Mouse (Mus musculus): ENCODE measurements around the gene Ccdc148. TPM values are rescaled to one million over a fixed set of nuclear protein-coding genes. Genes with fewer than 3 reads are reported as not detected.

The Ccdc148 gene
- polyA plus RNA-seq, 1 experiment from 2014 or later, result 1.4 TPM

DNA sequence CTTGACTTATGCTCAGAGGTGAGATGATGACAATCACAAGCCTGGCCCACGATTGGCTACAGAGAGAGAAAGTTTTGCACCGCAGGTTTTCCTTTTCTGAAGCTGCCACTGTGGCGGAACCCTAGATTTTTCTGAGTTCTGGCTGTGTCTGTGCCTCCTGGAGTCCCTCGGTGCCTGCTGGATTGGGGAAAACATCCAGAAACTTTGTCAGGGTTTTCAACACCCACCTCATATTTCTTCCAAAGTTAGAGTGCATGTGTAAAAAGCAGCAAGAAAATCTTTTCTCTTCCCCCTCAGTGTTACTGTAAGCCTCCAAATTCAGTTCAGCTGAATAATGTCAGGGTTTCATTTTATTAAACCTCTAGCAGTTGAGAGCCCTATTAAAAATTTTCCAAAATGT lies 219.1 kb downstream of the Ccdc148 start:
- no peak for DNase-seq (ENCODE audit: low spot score)
- Histone ChIP-seq H3K36me3 (no peaks in the 10 kb centered on the region), H3K9me3 (replicated peaks) (no peaks in the 10 kb centered on the region), H3K27me3 (ENCODE audit: low read depth, poor library complexity, severe bottlenecking) (no peaks in the 10 kb centered on the region), H3K27ac (replicated peaks) (no peak overlapping the region), H3K4me3 (no peak overlapping the region), H3K4me1 (no peaks in the 10 kb centered on the region)
- 90% methylated on average over 4 of the region's 4 CpGs for WGBS

DNA sequence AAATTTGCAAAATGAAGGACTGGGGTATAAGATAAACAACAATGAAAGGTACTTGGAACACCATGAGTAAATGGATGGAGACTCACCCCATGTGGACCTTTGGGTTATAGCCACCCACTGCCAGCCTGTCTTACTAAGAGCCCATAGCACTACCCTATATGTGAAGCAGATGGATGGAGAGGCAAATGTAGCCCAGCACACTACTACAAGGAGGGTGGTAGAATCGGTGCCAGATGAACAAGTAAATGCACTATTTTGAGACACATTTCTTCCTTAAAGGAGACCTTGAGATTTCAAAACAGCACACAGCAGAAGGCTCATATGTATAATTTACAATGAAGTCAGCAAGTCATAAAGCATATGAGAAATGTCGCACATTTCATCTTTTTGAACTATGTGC lies 234.9 kb downstream of the Ccdc148 start:
- H3K27ac ChIP-seq (replicated peaks), result no peak overlapping the region
- WGBS, result 93% methylated on average over 2 of the region's 2 CpGs
- no peak for DNase-seq (ENCODE audit: low spot score)
- H3K27me3 ChIP-seq (ENCODE audit: low read depth, poor library complexity, severe bottlenecking), result no peaks in the 10 kb centered on the region
- no peak overlapping the region for H3K4me3 ChIP-seq
- no peaks in the 10 kb centered on the region for H3K9me3 ChIP-seq (replicated peaks)
- H3K4me1 ChIP-seq, result no peaks in the 10 kb centered on the region
- no peaks in the 10 kb centered on the region for H3K36me3 ChIP-seq

DNA sequence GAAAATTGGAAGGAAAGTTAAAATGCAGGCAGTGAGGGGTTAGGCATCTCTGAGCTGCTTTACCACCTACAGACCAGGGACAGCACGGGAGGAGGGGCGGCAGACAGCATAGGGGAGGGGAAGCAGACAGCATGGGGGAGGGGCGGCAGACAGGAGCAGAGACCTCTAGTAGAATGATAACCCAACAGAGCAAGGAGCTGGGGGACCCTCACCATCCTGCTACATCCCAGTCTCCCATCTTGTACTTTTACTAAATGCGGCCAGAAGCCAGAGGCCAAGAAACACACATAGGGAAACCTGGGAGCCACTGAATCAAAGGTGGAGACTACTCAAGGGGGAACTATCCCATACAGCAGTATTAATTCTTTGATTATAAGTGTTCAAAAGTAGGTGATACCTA lies 242.1 kb downstream of the Ccdc148 start:
- no peaks in the 10 kb centered on the region for H3K4me1 ChIP-seq
- H3K4me3 ChIP-seq, result no peak overlapping the region
- H3K27me3 ChIP-seq (ENCODE audit: low read depth, poor library complexity, severe bottlenecking), result no peaks in the 10 kb centered on the region
- no peaks in the 10 kb centered on the region for H3K9me3 ChIP-seq (replicated peaks)
- no peak for DNase-seq (ENCODE audit: low spot score)
- 44% methylated on average over 4 of the region's 4 CpGs for WGBS
- H3K27ac ChIP-seq (replicated peaks), result no peak overlapping the region
- H3K36me3 ChIP-seq, result no peaks in the 10 kb centered on the region

DNA sequence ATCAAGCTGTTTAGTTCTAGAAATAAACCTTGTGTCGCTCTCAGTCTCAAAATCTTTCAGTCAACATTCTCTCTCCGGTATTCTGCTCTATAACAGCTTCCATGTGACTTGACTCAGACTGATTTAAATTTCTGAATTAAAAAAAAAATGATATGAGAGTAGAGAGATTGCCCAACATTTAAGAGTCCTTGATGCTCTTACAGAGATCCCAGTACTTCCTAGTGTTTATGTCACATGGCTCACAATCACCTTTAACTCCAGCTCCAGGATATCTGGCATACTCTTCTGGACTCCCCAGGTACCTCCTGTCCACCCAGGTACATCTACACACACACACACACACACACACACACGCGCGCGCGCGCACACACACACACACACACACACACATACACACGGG lies 248.1 kb downstream of the Ccdc148 start:
- H3K27me3 ChIP-seq (ENCODE audit: low read depth, poor library complexity, severe bottlenecking), result no peaks in the 10 kb centered on the region
- H3K4me3 ChIP-seq, result no peak overlapping the region
- no peak overlapping the region for H3K27ac ChIP-seq (replicated peaks)
- no peaks in the 10 kb centered on the region for H3K36me3 ChIP-seq
- H3K4me1 ChIP-seq, result no peaks in the 10 kb centered on the region; the same call in 1 of the 2 replicates
- DNase-seq (ENCODE audit: low spot score), result no peak
- H3K9me3 ChIP-seq (replicated peaks), result no peaks in the 10 kb centered on the region; the same call in 1 of the 2 replicates
- WGBS, result 97% methylated on average over 9 of the region's 9 CpGs

DNA sequence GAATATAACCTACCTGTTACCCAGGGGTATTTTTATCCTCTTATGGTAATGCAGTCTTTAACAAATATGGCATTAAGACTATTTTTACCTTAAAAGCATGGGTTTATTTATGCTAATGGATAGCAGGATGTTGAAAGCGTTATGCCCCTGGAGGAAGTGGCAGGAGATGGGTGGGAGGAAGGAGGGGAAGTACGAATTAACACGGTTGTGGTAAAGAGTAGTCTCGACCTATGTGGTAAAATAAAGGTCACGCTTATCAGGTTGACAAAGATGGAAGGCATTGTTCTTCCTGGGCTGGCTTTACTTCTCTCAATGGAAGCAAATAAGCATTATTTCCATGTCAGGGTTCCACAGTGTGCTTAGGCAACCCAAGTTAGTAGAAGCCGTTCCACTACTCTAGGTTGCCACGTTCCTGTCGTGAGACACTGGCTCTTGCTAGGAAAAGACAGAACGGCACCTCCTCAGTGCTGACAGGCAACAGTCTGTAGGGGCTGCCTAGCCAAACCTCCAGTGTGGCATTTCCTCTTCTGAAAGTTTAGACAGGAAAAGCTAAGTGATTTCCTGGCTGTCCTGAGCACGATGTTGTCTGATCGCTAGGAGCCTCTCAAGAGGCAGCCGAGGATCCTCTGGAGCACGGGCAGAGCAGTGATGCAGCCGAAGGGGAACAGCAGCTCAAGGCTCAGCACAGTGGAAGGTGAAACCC lies 253.5 kb downstream of the Ccdc148 start:
- DNase-seq (ENCODE audit: low spot score), result peak; percentile 14
- H3K27ac ChIP-seq (replicated peaks), result 0 out of 2 replicates have a peak overlapping the region, but pooled peaks have one; percentile 18
- WGBS, result 56% methylated on average over 14 of the region's 14 CpGs

DNA sequence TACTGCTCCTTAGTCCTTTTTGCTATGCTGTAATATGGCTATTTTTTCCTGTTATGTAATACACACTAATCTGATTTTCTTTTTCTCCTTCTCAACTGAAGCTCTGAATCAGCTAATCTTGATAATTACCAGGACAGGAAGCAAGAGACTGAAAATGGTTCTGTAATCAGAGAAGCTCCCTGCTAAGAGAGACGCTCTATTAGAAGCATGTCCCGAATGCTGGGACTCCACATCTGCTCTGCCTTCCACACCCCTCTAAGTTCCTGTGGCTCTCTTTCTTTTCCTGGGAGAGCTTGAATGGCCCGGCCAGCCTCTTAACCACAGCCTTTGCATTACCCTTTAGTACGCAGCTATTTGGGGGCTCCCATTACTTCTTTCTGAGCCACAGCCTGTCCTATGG lies 255.4 kb downstream of the Ccdc148 start:
- no peak overlapping the region for H3K4me3 ChIP-seq
- H3K9me3 ChIP-seq (replicated peaks), result no peaks in the 10 kb centered on the region
- no peaks in the 10 kb centered on the region for H3K27me3 ChIP-seq (ENCODE audit: low read depth, poor library complexity, severe bottlenecking)
- 65% methylated on average over 4 of the region's 4 CpGs for WGBS
- DNase-seq (ENCODE audit: low spot score), result no peak
- no peak overlapping the region for H3K27ac ChIP-seq (replicated peaks)
- peaks cover 7% of the 10 kb centered on the region for H3K4me1 ChIP-seq
- no peaks in the 10 kb centered on the region for H3K36me3 ChIP-seq

More for the DNA sequence above, 253.5 kb downstream of the Ccdc148 start:
- Histone ChIP-seq H3K4me3 (no peak overlapping the region), H3K9me3 (replicated peaks) (no peaks in the 10 kb centered on the region), H3K27me3 (ENCODE audit: low read depth, poor library complexity, severe bottlenecking) (no peaks in the 10 kb centered on the region), H3K36me3 (no peaks in the 10 kb centered on the region), H3K4me1 (peaks cover 7% of the 10 kb centered on the region)

DNA sequence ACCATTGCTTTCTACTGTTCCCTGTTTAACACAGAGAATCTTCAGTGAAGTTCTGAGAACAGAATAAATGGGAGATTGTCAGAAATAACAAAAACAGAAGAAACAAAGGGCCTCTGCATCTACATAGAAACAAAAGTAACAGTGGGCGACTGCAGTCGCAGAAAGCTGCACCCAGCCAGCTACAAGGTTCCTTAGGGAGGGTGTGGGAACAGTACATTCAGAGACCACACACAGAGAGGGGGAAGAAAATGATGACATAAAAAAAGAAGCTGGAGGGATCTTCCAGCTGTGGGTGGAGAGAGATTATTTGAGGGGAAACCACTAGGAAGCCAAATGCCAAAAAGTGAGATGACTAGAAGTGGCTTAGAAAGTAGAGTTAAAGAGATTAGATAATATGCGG lies 280.6 kb downstream of the Ccdc148 start:
- 46% methylated on average over 3 of the region's 3 CpGs for WGBS
- Histone ChIP-seq H3K4me1 (peaks cover 5% of the 10 kb centered on the region), H3K27me3 (ENCODE audit: low read depth, poor library complexity, severe bottlenecking) (no peaks in the 10 kb centered on the region), H3K27ac (replicated peaks) (no peak overlapping the region), H3K36me3 (no peaks in the 10 kb centered on the region), H3K9me3 (replicated peaks) (no peaks in the 10 kb centered on the region), H3K4me3 (no peak overlapping the region)
- DNase-seq (ENCODE audit: low spot score), result no peak

DNA sequence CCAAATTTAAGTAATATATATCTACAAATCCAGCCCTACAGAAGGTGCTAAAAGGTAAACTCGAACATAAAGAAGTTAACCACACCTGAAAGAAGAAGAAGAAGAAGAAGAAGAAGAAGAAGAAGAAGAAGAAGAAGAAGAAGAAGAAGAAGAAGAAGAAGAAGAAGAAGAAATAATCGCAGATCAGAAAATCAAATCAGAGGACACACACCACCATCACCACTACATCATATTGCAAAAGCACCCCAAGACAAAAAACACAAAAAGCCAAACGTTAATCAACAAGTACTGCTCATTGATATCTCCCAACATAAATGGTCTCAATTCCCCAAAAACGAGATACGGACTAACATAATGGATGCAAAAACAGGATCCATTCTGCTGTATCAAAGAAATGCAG lies 301.3 kb downstream of the Ccdc148 start, which contains the start of gene Gm11099:
TSS of gene Gm11099 (plus strand) at position 301 of the 400 bp plus-strand sequence.
- no peak within 1 kb of the TSS for H3K4me3 ChIP-seq
- no peak for DNase-seq (ENCODE audit: low spot score)
- H3K36me3 ChIP-seq, result no peaks in the 10 kb centered on the region
- H3K4me1 ChIP-seq, result no peaks in the 10 kb centered on the region
- 94% methylated on average over 5 of the region's 5 CpGs for WGBS
- no peaks in the 10 kb centered on the region for H3K9me3 ChIP-seq (replicated peaks)
- no peak within 1 kb of the TSS for H3K27ac ChIP-seq (replicated peaks)
- no peaks in the 10 kb centered on the region for H3K27me3 ChIP-seq (ENCODE audit: low read depth, poor library complexity, severe bottlenecking)

DNA sequence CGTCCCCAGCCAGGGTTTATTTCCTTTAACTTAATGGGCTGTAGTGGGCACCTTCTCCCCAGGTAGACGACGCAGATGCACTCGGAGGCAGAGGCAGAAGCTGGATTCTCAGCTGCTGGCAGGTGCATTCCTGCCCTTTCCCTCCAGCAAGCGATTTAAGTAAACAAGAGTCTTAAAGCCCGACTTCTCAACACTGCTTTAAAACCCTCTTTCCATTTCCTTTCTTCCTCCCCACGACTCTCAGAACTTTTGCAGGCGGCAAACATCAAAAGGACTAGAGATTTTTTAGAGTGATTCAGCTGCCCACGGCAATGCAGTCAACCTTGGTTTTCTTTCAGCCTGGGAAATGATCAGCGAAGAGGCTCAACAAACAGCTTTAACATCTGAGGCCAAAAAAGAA lies 316.0 kb downstream of the Ccdc148 start:
- no peak overlapping the region for H3K27ac ChIP-seq (replicated peaks)
- peaks cover 25% of the 10 kb centered on the region for H3K4me1 ChIP-seq
- no peak for DNase-seq (ENCODE audit: low spot score)
- WGBS, result 34% methylated on average over 10 of the region's 10 CpGs
- H3K36me3 ChIP-seq, result no peaks in the 10 kb centered on the region
- H3K27me3 ChIP-seq (ENCODE audit: low read depth, poor library complexity, severe bottlenecking), result no peaks in the 10 kb centered on the region
- peaks cover 3% of the 10 kb centered on the region; the same call in 1 of the 2 replicates for H3K9me3 ChIP-seq (replicated peaks)
- H3K4me3 ChIP-seq, result no peak overlapping the region

DNA sequence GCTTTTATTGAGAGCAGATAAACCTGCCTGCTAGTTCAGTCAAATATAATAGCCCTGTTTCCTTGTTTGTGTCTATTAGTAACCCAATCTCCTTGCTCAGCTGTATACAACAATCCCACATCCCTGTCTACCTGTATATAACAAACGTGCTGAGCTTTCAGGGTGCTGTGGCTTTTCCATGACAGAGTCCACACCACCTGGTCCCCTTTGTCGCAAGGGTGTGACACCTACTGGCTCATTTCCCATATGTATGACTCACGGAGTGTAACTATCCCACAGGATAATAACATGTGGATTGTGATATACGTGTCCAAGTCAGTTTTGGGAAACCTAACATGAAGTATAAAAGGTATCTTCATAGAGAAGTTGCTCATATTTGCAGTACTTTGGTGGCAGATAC lies 318.0 kb downstream of the Ccdc148 start:
- no peak for DNase-seq (ENCODE audit: low spot score)
- no peak overlapping the region for H3K4me3 ChIP-seq

DNA sequence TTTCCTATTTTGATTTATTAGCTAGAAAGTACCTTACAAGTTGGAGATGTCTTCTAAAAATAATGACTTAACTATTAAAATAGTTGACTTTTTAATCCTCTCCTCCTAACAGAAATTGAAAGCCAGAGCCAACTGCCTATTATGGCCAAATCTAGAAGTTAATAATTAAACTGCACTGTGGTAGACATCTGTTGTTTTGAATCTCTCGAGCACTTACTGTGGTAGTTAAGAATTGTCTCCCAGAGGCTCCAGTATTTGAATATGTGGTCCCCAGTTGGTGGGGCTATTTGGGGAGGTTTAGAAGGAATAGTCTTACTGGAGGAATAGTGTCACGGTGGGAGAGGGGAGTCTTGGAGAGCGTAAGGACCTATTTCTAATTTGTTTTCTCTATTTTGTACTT lies 319.5 kb downstream of the Ccdc148 start:
- no peak overlapping the region for H3K4me3 ChIP-seq
- H3K9me3 ChIP-seq (replicated peaks), result peaks cover 3% of the 10 kb centered on the region; the same call in 1 of the 2 replicates
- 92% methylated on average over 3 of the region's 3 CpGs for WGBS
- no peaks in the 10 kb centered on the region for H3K36me3 ChIP-seq
- DNase-seq (ENCODE audit: low spot score), result no peak
- no peaks in the 10 kb centered on the region for H3K27me3 ChIP-seq (ENCODE audit: low read depth, poor library complexity, severe bottlenecking)
- peaks cover 18% of the 10 kb centered on the region for H3K4me1 ChIP-seq
- H3K27ac ChIP-seq (replicated peaks), result no peak overlapping the region

More for the DNA sequence above, 318.0 kb downstream of the Ccdc148 start:
- H3K27me3 ChIP-seq (ENCODE audit: low read depth, poor library complexity, severe bottlenecking), result no peaks in the 10 kb centered on the region
- peaks cover 28% of the 10 kb centered on the region for H3K4me1 ChIP-seq
- no peaks in the 10 kb centered on the region for H3K36me3 ChIP-seq
- peaks cover 3% of the 10 kb centered on the region; the same call in 1 of the 2 replicates for H3K9me3 ChIP-seq (replicated peaks)
- WGBS, result 87% methylated on average over 4 of the region's 4 CpGs
- no peak overlapping the region for H3K27ac ChIP-seq (replicated peaks)

DNA sequence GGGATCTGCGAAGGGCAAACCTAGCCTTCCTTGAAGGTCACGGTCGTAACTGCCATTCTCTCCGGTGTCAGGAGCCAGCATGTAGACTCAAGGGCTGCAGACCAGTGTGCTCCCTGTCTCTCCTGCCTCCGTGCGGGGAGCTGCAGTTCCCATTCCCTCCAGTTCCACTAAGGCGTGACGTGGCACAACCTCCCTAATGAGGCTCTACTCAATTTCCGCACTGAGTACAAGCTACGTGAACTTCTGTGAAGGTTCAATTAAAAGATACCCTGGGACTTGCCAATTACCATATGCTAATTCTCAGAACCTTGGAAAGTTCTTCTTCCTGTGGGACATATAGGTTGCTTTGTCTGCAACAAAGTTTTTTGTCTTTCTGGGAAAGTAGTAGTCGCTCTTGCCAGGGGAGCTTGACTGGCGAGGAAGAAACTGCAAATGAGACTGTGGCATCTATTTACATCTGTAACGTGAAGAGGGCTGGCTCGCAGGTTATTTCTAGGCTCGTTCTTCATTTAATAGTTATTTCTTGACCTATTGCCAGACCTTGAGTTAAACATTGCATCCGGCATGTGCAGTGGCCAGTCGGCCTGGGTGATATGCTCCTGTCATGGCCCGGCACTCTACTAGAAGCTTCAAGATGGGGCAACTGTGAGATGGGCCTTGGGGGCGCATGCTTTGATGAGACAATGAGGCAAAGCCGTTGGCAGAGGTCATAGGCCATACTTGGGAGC lies 328.1 kb downstream of the Ccdc148 start:
- Histone ChIP-seq H3K9me3 (replicated peaks) (no peaks in the 10 kb centered on the region), H3K4me3 (no peak overlapping the region), H3K27me3 (ENCODE audit: low read depth, poor library complexity, severe bottlenecking) (no peaks in the 10 kb centered on the region; the same call in 1 of the 2 replicates), H3K4me1 (peaks cover 5% of the 10 kb centered on the region; the same call in 1 of the 2 replicates), H3K36me3 (no peaks in the 10 kb centered on the region), H3K27ac (replicated peaks) (no peak overlapping the region)
- WGBS, result 93% methylated on average over 20 of the region's 20 CpGs
- no peak for DNase-seq (ENCODE audit: low spot score)
